Mouse (Mus musculus): ENCODE data around the gene Polk. TPM values are rescaled to one million over a fixed set of nuclear protein-coding genes. Genes with fewer than 3 reads are reported as not detected.

Gene Polk
- polyA plus RNA-seq, 1 experiment from 2014 or later = 7.3 TPM

Other genes starting within 250 kb of the Polk start
- 28.5 and 31.5 TPM in 2 replicates for gene Poc5, start 154.3 kb downstream of the Polk start, polyA plus RNA-seq (2014; fragmentation: Nextera tagmentation; extraction: Ambion mirVana)
- gene Ankdd1b, start 71.4 kb downstream of the Polk start, polyA plus RNA-seq (2014; fragmentation: Nextera tagmentation; extraction: Ambion mirVana) = not detected in 2 replicates
- not detected in 2 replicates for gene Gm17622, start 51.8 kb downstream of the Polk start, polyA plus RNA-seq (2014; fragmentation: Nextera tagmentation; extraction: Ambion mirVana)
- gene Col4a3bp, start within 50 bp of the Polk start, polyA plus RNA-seq (2014; fragmentation: Nextera tagmentation; extraction: Ambion mirVana) = 6.7 and 6.9 TPM in 2 replicates
- 215 and 234 TPM in 2 replicates for gene Hmgcr, start 128.4 kb upstream of the Polk start, polyA plus RNA-seq (2014; fragmentation: Nextera tagmentation; extraction: Ambion mirVana)
- 0.05 and 0.08 TPM in 2 replicates for gene Ankrd31, start 205.7 kb upstream of the Polk start, polyA plus RNA-seq (2014; fragmentation: Nextera tagmentation; extraction: Ambion mirVana)

Data from midbrain, embryonic 11.5 days (tissue).